Mouse (Mus musculus) spleen, postnatal 4 days (tissue): ENCODE results near the gene Stt3a.

ENCODE experiments used
- DNase-seq, 2 experiments: peaks; one replicate each; pipeline ENCODE4 v3.0.0; 2022; ENCODE audit warnings: low spot score in 2 of 2

Stt3a gene

GRCm38 (mm10) chr9:36726131-36727033 is 41.1 kb downstream of the Stt3a start:
- DNase-seq, result peak; percentile 87 to 94

DNA sequence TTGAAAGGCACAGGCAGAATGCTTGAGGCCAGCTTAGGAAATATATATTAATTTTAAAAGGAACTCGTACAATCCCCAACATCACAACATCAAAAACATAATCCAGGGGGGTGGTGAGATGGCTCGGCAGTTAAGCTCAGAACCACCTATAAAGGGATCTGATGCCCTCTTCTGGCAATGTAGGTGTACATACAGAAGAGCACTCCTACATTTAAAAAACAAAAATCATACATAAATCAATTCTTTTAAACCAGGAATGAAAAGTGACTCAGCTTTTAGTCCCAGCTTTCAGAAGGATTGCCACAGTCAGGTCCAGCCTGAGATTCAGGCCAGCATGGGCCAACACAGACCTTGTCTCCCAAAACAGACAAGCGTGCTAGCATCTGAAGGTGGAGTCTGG is 50.9 kb downstream of the Stt3a start:
- DNase-seq, result no peak

DNA sequence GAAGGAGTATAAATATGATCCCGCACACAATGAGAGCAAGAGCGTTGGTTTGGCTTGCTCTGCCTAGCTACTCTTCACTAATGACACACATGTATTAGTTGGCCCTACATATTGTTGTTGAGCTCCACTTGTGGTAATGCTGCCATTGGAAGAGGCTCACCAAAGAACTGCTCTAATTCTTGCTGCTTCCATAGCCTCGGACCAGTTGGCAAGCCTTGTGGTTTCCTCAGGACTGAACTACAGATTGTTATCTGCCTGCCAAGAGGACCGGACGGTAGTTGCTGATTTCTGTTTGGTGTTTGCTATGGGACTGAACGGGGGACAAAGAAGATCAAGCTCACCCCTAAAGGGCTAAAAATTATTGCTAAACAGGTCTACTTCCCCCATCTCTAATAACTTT is 60.2 kb downstream of the Stt3a start:
- DNase-seq, result no peak

GRCm38 (mm10) chr9:36705923-36706322 is 61.6 kb downstream of the Stt3a start:
- DNase-seq, result no peak

DNA sequence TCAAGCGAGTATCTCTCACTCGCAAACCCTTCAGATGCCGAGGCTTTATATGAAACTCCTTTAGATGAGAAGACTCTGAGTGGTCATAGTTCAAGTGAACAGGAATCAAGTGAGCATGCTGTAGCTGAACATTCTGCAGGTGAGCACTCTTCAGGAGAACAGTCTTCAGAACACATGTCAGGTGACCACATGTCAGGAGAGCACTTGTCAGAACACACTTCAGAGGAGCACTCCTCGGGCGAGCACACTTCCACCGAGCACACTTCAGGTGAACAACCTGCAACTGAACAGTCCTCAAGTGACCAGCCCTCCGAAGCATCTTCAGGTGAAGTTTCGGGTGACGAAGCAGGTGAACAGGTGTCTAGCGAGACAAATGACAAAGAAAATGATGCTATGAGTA is 73.2 kb downstream of the Stt3a start:
- no peak for DNase-seq

DNA sequence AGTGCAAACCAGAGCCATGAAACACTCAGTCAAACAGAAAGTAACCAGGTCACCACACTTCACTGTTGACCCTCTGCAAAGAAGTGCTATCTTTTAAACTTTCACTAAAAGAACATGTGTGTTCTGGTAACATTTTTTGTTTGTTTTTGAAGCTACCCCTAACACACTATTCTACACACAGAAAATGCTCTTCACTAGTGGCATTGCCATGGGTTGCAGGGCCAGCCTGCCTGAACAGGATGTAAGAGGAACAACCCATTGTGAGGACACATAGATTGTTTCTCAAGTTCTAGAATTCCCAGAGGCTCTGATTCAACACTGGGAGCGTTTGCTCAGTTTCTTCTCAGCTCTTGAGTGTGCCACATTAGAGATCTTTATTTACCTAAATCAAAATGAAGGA is 74.6 kb downstream of the Stt3a start, which contains the start of gene Acrv1:
TSS of gene Acrv1 (plus strand) at position 301 of the 400 bp plus-strand sequence.
- no peak for DNase-seq

- DNase-seq, result no peak
Observed at GRCm38 (mm10) chr9:36687329-36687728, 80.2 kb downstream of the Stt3a start.

DNA sequence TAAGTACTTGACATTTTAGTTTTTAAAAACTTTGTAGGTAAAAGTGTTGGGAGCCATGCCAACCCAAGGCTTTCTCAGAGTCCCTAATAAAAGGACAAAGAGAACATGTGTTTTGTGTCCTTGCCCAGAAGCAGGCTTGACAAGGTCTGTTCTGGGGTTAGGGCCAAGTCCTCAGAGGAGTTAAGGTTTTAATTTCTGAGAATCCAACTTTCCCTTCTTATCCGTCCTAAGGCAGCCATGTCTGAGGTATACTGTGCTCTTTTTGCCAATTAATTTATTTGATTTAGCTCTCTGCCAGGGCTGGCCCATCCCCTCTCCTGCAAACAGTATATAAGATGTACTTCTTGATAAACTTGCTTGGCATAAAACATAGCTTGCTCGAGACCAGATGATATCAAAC is 86.1 kb downstream of the Stt3a start:
- DNase-seq, result no peak
